Mouse (Mus musculus): ENCODE data around the gene Ankrd40. TPM values are rescaled to one million over a fixed set of nuclear protein-coding genes. Genes with fewer than 3 reads are reported as not detected.

Ankrd40 gene
- total and polyA plus RNA-seq, 3 experiments, result 254 to 287 (median 285) TPM

DNA sequence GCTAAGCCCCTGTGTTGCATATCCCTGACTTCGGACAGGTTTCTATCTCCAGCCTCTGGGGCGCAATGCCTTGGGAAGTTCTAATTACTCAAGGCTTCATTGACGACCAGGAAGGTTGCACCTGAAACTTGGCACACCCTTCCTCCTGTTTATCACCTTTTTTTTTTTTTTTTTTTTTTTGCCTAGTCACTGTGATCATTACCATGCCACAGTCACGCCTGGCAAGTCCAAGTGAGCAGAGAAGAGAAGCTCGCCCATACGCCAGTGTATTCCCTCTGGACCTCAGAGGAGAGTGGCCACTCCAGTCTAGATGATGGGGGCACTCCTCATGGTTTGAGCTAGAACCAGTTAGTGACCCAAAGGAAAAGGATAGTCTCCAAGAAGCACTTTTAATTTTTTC, 63.0 kb downstream of the Ankrd40 start:
- Histone ChIP-seq H3K27ac (no peak overlapping the region), H3K36me3 (ENCODE audit: control insufficient read depth, insufficient read depth, low read length) (no peaks in the 10 kb centered on the region), H3K4me1 (ENCODE audit: control insufficient read depth, insufficient read depth, low read length) (peaks cover 3% of the 10 kb centered on the region), H3K9ac (ENCODE audit: low read depth, low read length) (no peak overlapping the region), H3K4me3 (no peak overlapping the region), H3K79me2 (replicated peaks; ENCODE audit: control insufficient read depth, insufficient read depth, low read length) (no peaks in the 10 kb centered on the region), H3K27me3 (ENCODE audit: control insufficient read depth, insufficient read depth, low read length) (no peaks in the 10 kb centered on the region)
- intact Hi-C loops (cut with DNase I), result no loop called here
- WGBS, result 86% methylated on average over 6 of the region's 6 CpGs
- no peak for DNase-seq
- TF ChIP-seq EP300 (IDR thresholded peaks at IDR 0.05; ENCODE audit: insufficient read depth, low read depth, low read length), result no peak

Other genes with a start within 250 kb of the Ankrd40 start
- 10 to 100 TPM; 47.6 to 55.1 TPM for gene Tob1, start 116.5 kb upstream of the Ankrd40 start, total RNA-seq (2021)
- 29.0 and 33.1 TPM in 2 replicates for gene Tob1, start 116.5 kb upstream of the Ankrd40 start, polyA plus RNA-seq (2012; rRNA removed)
- 1 to 10 TPM; 4.3 to 6.3 TPM for gene Wfikkn2, start 82.0 kb upstream of the Ankrd40 start, total RNA-seq (2021)
- gene Wfikkn2, start 82.0 kb upstream of the Ankrd40 start, polyA plus RNA-seq (2012; rRNA removed), result 4.5 and 4.6 TPM in 2 replicates
- gene Gm21885, start 46.1 kb upstream of the Ankrd40 start, total RNA-seq (2021), result under 1 TPM; 0.30 to 0.44 TPM
- not detected in 2 replicates for gene Gm21885, start 46.1 kb upstream of the Ankrd40 start, polyA plus RNA-seq (2012; rRNA removed)
- 10 to 100 TPM; 32.1 to 36.0 TPM for gene Luc7l3, start 6.0 kb upstream of the Ankrd40 start, total RNA-seq (2021)
- gene Luc7l3, start 6.0 kb upstream of the Ankrd40 start, polyA plus RNA-seq (2012; rRNA removed), result 8.1 and 17.2 TPM in 2 replicates
- 1 to 10 TPM; 1.6 to 2.3 TPM for gene Abcc3, start 65.0 kb downstream of the Ankrd40 start, total RNA-seq (2021)
- 1.8 and 2.0 TPM in 2 replicates for gene Abcc3, start 65.0 kb downstream of the Ankrd40 start, polyA plus RNA-seq (2012; rRNA removed)
- gene Cacna1g, start 146.2 kb downstream of the Ankrd40 start, total RNA-seq (2021), result 10 to 100 TPM; 12.2 to 12.9 TPM
- gene Cacna1g, start 146.2 kb downstream of the Ankrd40 start, polyA plus RNA-seq (2012; rRNA removed), result 63.3 and 64.4 TPM in 2 replicates
- under 1 TPM; 0.23 to 0.52 TPM for gene Spata20, start 158.2 kb downstream of the Ankrd40 start, total RNA-seq (2021)
- 1.3 and 1.5 TPM in 2 replicates for gene Spata20, start 158.2 kb downstream of the Ankrd40 start, polyA plus RNA-seq (2012; rRNA removed)
- 10 to 100 TPM; 28.4 to 31.9 TPM for gene Epn3, start 172.0 kb downstream of the Ankrd40 start, total RNA-seq (2021)
- 12.6 and 25.7 TPM in 2 replicates for gene Epn3, start 172.0 kb downstream of the Ankrd40 start, polyA plus RNA-seq (2012; rRNA removed)
- gene Mycbpap, start 193.7 kb downstream of the Ankrd40 start, total RNA-seq (2021), result 1 to 10 TPM in 1 of 2 experiments, under 1 TPM in 1; 0.89 to 1.1 TPM
- 0.32 and 0.72 TPM in 2 replicates for gene Mycbpap, start 193.7 kb downstream of the Ankrd40 start, polyA plus RNA-seq (2012; rRNA removed)
- gene Rsad1, start 221.3 kb downstream of the Ankrd40 start, total RNA-seq (2021), result 10 to 100 TPM in 1 of 2 experiments, 1 to 10 TPM in 1; 9.3 to 12.6 TPM
- 13.7 and 14.1 TPM in 2 replicates for gene Rsad1, start 221.3 kb downstream of the Ankrd40 start, polyA plus RNA-seq (2012; rRNA removed)
- 1 to 10 TPM; 1.7 to 2.1 TPM for gene Chad, start 237.0 kb downstream of the Ankrd40 start, total RNA-seq (2021)
- gene Chad, start 237.0 kb downstream of the Ankrd40 start, polyA plus RNA-seq (2012; rRNA removed), result 8.7 and 16.2 TPM in 2 replicates

All from heart, adult 2 months (tissue).